Mouse (Mus musculus) bone marrow macrophage, adult 2 months (primary cell): ENCODE results near the gene Ttll13. TPM values are rescaled to one million over a fixed set of nuclear protein-coding genes. Genes with fewer than 3 reads are reported as not detected.

Source experiments
- H3K27ac ChIP-seq: 2 replicates; pipeline ENCODE4 v1.5.1; 2012; ENCODE audit warnings: low read depth, low read length; ENCODE audit not compliant: insufficient read depth
- H3K4me1 ChIP-seq: 2 replicates; pipeline ENCODE4 v1.6.1; 2012; ENCODE audit warnings: low read length; ENCODE audit not compliant: control insufficient read depth, insufficient read depth
- H3K4me3 ChIP-seq: 2 replicates; pipeline ENCODE4 v1.5.1; 2012; ENCODE audit warnings: mild to moderate bottlenecking, low read length, moderate library complexity; ENCODE audit not compliant: insufficient read depth
- CTCF ChIP-seq: IDR thresholded peaks from 2 replicates; pipeline ENCODE4 v1.5.1; 2012; ENCODE audit warnings: low read depth, mild to moderate bottlenecking, low read length, moderate library complexity
- POLR2A ChIP-seq: IDR thresholded peaks from 2 replicates; pipeline ENCODE4 v1.6.1; 2012; ENCODE audit warnings: mild to moderate bottlenecking, low read depth, low read length, borderline replicate concordance
- polyA plus RNA-seq: library from polyadenylated mRNA; stranded (reverse); fragments of >200 nt; gene quantifications from 2 replicates; pipeline ENCODE4 v1.2.4, GENCODE M21; 2012; ENCODE audit not compliant: missing spikeins, insufficient read depth, insufficient read length

Gene Ttll13
- polyA plus RNA-seq: not detected in 2 replicates

GRCm38 (mm10) chr7:80246148-80246721, at the start of gene Ttll13:
Ttll13 (plus strand) TSS chr7:80246376.
- TF ChIP-seq CTCF (0 out of 2 replicates have a peak, but pooled peaks have one; percentile 4), POLR2A (no peak)
- 0 out of 2 replicates have a peak, but pooled peaks cover 3% of the 10 kb centered on the region for H3K4me1 ChIP-seq
- peak within 1 kb of the TSS; percentile 41 for H3K27ac ChIP-seq
- H3K4me3 ChIP-seq: peak within 1 kb of the TSS; percentile 73

- Histone ChIP-seq H3K27ac (no peak overlapping the region), H3K4me1 (peaks cover 11% of the 10 kb centered on the region), H3K4me3 (peak overlapping the region; percentile 96; the same call in 1 of the 2 replicates)
- TF ChIP-seq CTCF (no peak), POLR2A (no peak)
Observed at GRCm38 (mm10) chr7:80197371-80197770, 48.8 kb upstream of the Ttll13 start.

- peak overlapping the region; percentile 33 for H3K27ac ChIP-seq
- H3K4me1 ChIP-seq: peaks cover 16% of the 10 kb centered on the region
- H3K4me3 ChIP-seq: peak overlapping the region; percentile 96
- TF ChIP-seq POLR2A: no peak
- TF ChIP-seq CTCF: no peak
Observed at GRCm38 (mm10) chr7:80197941-80198778, 48.0 kb upstream of the Ttll13 start.

GRCm38 (mm10) chr7:80198863-80199262, 47.3 kb upstream of the Ttll13 start:
- Histone ChIP-seq H3K4me3 (peak overlapping the region; percentile 96), H3K4me1 (peaks cover 22% of the 10 kb centered on the region), H3K27ac (0 out of 2 replicates have a peak overlapping the region, but pooled peaks have one; percentile 24)
- TF ChIP-seq CTCF (no peak), POLR2A (no peak)

- Histone ChIP-seq H3K4me3 (peak overlapping the region; percentile 96), H3K4me1 (peaks cover 26% of the 10 kb centered on the region), H3K27ac (no peak overlapping the region)
- TF ChIP-seq POLR2A (no peak), CTCF (no peak)
Observed at GRCm38 (mm10) chr7:80199286-80199685, 46.9 kb upstream of the Ttll13 start.

GRCm38 (mm10) chr7:80199851-80200587, 46.2 kb upstream of the Ttll13 start:
- H3K27ac ChIP-seq: no peak overlapping the region
- no peak overlapping the region for H3K4me3 ChIP-seq
- H3K4me1 ChIP-seq: peaks cover 26% of the 10 kb centered on the region
- TF ChIP-seq POLR2A: no peak
- no peak for TF ChIP-seq CTCF

GRCm38 (mm10) chr7:80200588-80200945, 45.6 kb upstream of the Ttll13 start:
- Histone ChIP-seq H3K27ac (no peak overlapping the region), H3K4me1 (peaks cover 26% of the 10 kb centered on the region), H3K4me3 (no peak overlapping the region)
- no peak for TF ChIP-seq CTCF
- no peak for TF ChIP-seq POLR2A

- Histone ChIP-seq H3K4me1 (peaks cover 26% of the 10 kb centered on the region), H3K4me3 (no peak overlapping the region), H3K27ac (no peak overlapping the region)
- TF ChIP-seq CTCF (no peak), POLR2A (no peak)
Observed at GRCm38 (mm10) chr7:80200963-80201539, 45.1 kb upstream of the Ttll13 start.

- TF ChIP-seq CTCF: no peak
- peaks cover 28% of the 10 kb centered on the region for H3K4me1 ChIP-seq
- H3K4me3 ChIP-seq: no peak overlapping the region
- no peak overlapping the region for H3K27ac ChIP-seq
Observed at GRCm38 (mm10) chr7:80201888-80202540, 44.2 kb upstream of the Ttll13 start.
